Mouse (Mus musculus) embryonic facial prominence, embryonic 12.5 days (tissue): ENCODE results near the gene Zfp422. TPM values are rescaled to one million over a fixed set of nuclear protein-coding genes. Genes with fewer than 3 reads are reported as not detected.

Experiments used
- ATAC-seq: fragments of 200-750 bp; cut with Nextera tagmentation; 2 replicates; pipeline ENCODE4 v1.8.0; 2017; ENCODE audit not compliant: insufficient number of reproducible peaks, insufficient read depth, low FRiP score, low TSS enrichment
- H3K27ac ChIP-seq: fragments of 300-500 bp; sonication (generic); 2 replicates; pipeline ENCODE4 v1.5.1; 2016; ENCODE audit warnings: mild to moderate bottlenecking
- H3K27me3 ChIP-seq: fragments of 300-500 bp; sonication (generic); 2 replicates; pipeline ENCODE4 v1.6.1; 2016; ENCODE audit warnings: mild to moderate bottlenecking, moderate library complexity
- H3K36me3 ChIP-seq: fragments of 300-500 bp; sonication (generic); 2 replicates; pipeline ENCODE4 v1.6.1; 2016; ENCODE audit warnings: mild to moderate bottlenecking
- H3K4me1 ChIP-seq: fragments of 300-500 bp; sonication (generic); 2 replicates; pipeline ENCODE4 v1.6.1; 2016
- H3K4me2 ChIP-seq: fragments of 300-500 bp; sonication (generic); replicated peaks from 2 replicates; pipeline ENCODE4 v1.6.1; 2016; ENCODE audit warnings: mild to moderate bottlenecking, moderate library complexity
- H3K4me3 ChIP-seq: fragments of 300-500 bp; sonication (generic); 2 replicates; pipeline ENCODE4 v1.5.1; 2016; ENCODE audit warnings: mild to moderate bottlenecking
- H3K9ac ChIP-seq: fragments of 300-500 bp; sonication (generic); 2 replicates; pipeline ENCODE4 v1.6.1; 2016; ENCODE audit warnings: mild to moderate bottlenecking, moderate library complexity
- H3K9me3 ChIP-seq: fragments of 300-500 bp; sonication (generic); 2 replicates; pipeline ENCODE4 v1.6.1; 2016; ENCODE audit warnings: mild to moderate bottlenecking, moderate library complexity
- WGBS: fragments of 180-500 bp; shearing (Covaris S2); methylation state at CpG from one replicate; pipeline ENCODE4 v1.1.7; 2016; 5-methylcytosine and 5-hydroxymethylcytosine counted together
- polyA plus RNA-seq: library from polyadenylated mRNA; unstranded; fragments of >200 nt; fragmentation: Nextera tagmentation; extraction: Ambion mirVana; gene quantifications from 2 replicates; pipeline ENCODE4 v1.2.1, GENCODE M21; 2016

Gene Zfp422
- polyA plus RNA-seq, 1 experiment from 2014 or later, result 265 TPM

DNA sequence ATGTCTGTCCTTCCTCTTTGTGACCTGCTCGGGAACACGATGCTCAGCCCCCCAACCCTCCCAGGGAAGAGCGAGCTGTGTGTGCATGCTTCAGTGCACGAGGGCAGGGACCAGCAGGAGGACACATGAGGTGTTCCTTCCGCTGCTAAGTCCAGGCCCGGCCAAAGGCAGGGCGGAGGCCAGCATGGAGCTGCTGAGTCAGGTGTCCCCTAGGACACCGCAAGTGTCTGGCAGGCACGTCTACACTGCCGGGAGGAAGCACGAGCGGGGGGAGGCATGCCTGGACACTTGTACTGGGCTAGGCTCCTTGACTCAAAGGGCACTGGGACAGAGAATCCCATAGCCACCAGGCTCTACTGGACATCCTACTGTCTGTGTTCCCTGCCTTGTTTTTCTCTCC, 19.0 kb upstream of the Zfp422 start:
- 84% methylated on average over 12 of the region's 12 CpGs for WGBS
- no peak overlapping the region for H3K27ac ChIP-seq
- no peaks in the 10 kb centered on the region for H3K4me1 ChIP-seq
- H3K4me2 ChIP-seq, result no peak overlapping the region
- no peaks in the 10 kb centered on the region for H3K36me3 ChIP-seq
- no peaks in the 10 kb centered on the region for H3K9me3 ChIP-seq
- H3K4me3 ChIP-seq, result no peak overlapping the region
- no peak overlapping the region for H3K9ac ChIP-seq
- ATAC-seq, result no peak
- H3K27me3 ChIP-seq, result no peaks in the 10 kb centered on the region

DNA sequence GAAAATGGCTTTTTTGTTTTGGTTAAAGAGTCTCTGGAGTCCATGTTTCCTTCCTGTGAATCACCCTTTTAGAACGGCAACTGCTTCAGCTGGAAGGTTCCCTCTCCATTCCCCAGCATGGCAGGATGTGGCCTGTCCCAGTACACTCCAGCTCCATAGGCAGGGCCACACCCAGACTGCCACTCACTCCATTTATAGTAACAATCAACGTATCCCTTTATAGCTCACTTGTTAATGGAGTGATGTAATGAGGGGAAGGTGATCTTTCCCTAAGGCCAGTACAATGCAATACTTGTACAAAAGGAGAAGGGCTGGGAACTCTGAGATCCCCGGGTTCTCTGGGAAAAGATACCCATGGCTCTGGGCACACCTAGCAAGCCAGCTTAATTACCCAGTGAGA, 15.5 kb upstream of the Zfp422 start:
- ATAC-seq, result no peak
- H3K36me3 ChIP-seq, result no peaks in the 10 kb centered on the region

DNA sequence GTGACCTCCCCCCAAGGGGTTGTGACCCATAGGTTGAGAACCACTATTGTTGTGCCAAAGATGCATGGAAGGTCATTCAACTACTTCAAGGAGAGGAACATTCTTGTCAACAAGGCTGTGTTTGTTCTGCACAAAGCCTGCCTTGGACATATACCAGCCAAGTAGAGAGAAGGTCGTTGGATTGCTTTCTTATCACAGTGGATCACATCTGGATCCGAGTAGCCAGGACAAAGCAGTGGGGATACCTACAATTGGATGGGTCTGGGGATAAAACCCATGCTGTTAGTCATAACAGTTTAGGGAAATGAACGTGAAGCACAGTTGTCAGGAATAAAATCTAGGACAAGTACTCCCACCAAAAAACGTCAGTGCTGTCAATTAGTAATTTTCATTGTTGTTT, 15.1 kb upstream of the Zfp422 start:
- 54% methylated on average over 4 of the region's 4 CpGs for WGBS
- H3K36me3 ChIP-seq, result no peaks in the 10 kb centered on the region
- H3K4me3 ChIP-seq, result no peak overlapping the region
- no peaks in the 10 kb centered on the region for H3K9me3 ChIP-seq
- no peak for ATAC-seq
- H3K4me1 ChIP-seq, result no peaks in the 10 kb centered on the region
- no peak overlapping the region for H3K4me2 ChIP-seq
- no peaks in the 10 kb centered on the region for H3K27me3 ChIP-seq
- no peak overlapping the region for H3K27ac ChIP-seq
- no peak overlapping the region for H3K9ac ChIP-seq

More for the DNA sequence above, 15.5 kb upstream of the Zfp422 start:
- 62% methylated on average over 3 of the region's 3 CpGs for WGBS
- H3K4me3 ChIP-seq, result no peak overlapping the region
- no peaks in the 10 kb centered on the region for H3K4me1 ChIP-seq
- no peak overlapping the region for H3K9ac ChIP-seq
- H3K27me3 ChIP-seq, result no peaks in the 10 kb centered on the region
- H3K9me3 ChIP-seq, result no peaks in the 10 kb centered on the region
- no peak overlapping the region for H3K4me2 ChIP-seq
- H3K27ac ChIP-seq, result no peak overlapping the region

DNA sequence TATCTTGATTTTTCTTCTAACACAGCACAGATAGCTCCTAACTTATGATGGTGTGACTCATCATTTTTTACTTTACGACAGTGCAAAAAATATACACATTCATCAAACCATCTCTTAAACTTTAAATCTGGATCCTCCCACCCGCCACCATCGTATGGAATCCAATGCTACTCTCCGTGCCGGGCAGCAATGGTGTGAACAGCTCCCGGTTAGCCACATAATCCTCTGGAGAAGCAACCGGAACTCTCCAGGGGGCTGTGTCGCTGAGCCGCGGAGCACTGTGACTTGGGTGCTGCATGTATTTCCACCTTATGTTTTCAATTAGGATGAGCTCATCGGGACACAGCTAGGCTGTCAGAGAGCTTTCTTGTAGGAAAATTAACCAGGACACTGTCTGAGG, 14.1 kb upstream of the Zfp422 start:
- WGBS, result 64% methylated on average over 11 of the region's 11 CpGs
- no peak for ATAC-seq
- no peak overlapping the region for H3K9ac ChIP-seq
- H3K4me3 ChIP-seq, result no peak overlapping the region
- H3K27me3 ChIP-seq, result no peaks in the 10 kb centered on the region
- H3K4me2 ChIP-seq, result no peak overlapping the region
- H3K36me3 ChIP-seq, result no peaks in the 10 kb centered on the region
- H3K4me1 ChIP-seq, result no peaks in the 10 kb centered on the region
- no peak overlapping the region for H3K27ac ChIP-seq
- H3K9me3 ChIP-seq, result no peaks in the 10 kb centered on the region

DNA sequence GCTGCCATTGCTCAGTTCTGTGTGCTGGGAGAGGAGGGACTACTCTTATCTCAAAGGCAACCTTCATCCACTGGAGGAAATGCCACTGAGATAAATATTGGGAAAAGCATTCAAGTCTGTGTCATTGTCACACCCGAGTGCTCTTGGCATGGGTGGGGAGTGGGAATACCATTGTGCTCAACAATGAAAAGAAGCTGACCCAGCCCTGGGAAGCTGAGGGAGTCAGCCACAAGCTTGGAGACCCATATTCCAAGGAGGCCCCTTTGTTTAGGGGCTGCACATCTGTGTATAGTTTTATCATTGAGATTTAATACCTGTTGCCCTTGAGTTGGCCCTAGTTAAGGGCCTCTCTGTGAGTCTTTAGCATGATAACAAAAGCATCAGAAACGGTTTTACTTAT, 10.9 kb upstream of the Zfp422 start:
- Histone ChIP-seq H3K4me1 (no peaks in the 10 kb centered on the region), H3K36me3 (no peaks in the 10 kb centered on the region), H3K27me3 (no peaks in the 10 kb centered on the region), H3K4me2 (no peak overlapping the region), H3K9ac (no peak overlapping the region), H3K9me3 (no peaks in the 10 kb centered on the region), H3K4me3 (no peak overlapping the region), H3K27ac (no peak overlapping the region)
- ATAC-seq, result no peak
- 78% methylated on average over 2 of the region's 2 CpGs for WGBS

DNA sequence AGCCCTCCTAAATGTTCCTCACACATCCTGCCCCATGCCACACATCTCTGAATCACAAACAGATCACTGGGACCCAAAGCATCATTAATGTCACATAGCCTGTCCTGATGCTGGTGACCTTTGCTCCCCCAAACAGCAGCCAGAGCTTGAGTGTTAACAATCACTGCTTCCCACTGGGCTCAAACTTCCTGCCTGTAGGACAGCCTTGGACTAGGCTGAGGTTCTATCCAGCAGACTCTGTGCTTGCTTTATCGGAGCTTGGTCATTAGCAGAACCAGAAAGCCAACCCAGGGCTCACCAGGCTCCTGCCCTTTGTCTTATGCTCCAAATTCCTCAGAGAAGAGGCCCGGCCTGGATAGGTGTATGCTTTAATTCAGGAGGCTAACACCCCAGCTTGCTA, 10.1 kb upstream of the Zfp422 start:
- Histone ChIP-seq H3K4me1 (no peaks in the 10 kb centered on the region), H3K27ac (no peak overlapping the region), H3K9ac (no peak overlapping the region), H3K4me2 (no peak overlapping the region), H3K4me3 (no peak overlapping the region), H3K9me3 (no peaks in the 10 kb centered on the region), H3K36me3 (no peaks in the 10 kb centered on the region), H3K27me3 (no peaks in the 10 kb centered on the region)
- WGBS, result 89% methylated on average over 2 of the region's 2 CpGs
- no peak for ATAC-seq

DNA sequence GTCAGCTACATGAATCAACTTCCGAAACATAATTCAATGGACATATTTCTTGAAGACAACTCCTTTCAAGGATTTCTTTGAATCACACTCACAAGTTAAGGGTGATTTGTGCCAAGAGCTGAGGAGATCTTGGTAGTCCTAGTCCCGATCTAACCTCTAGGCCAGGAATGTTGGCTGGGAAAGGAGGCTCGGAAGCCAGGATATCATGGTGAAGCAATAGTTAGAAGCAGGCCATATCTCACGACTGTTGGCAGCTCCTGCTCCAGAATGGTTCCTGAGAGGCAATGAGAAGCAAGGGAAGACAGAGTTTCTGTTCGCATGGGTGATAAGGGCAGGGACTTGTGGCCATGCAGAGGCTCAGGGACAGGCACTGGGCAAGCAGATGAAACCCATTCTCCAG, 8.7 kb upstream of the Zfp422 start:
- H3K9ac ChIP-seq, result no peak overlapping the region
- ATAC-seq, result no peak
- WGBS, result 87% methylated on average over 5 of the region's 5 CpGs
- H3K4me3 ChIP-seq, result no peak overlapping the region
- H3K4me2 ChIP-seq, result no peak overlapping the region
- no peaks in the 10 kb centered on the region for H3K4me1 ChIP-seq
- H3K36me3 ChIP-seq, result no peaks in the 10 kb centered on the region
- no peaks in the 10 kb centered on the region for H3K27me3 ChIP-seq
- H3K27ac ChIP-seq, result no peak overlapping the region
- H3K9me3 ChIP-seq, result no peaks in the 10 kb centered on the region

DNA sequence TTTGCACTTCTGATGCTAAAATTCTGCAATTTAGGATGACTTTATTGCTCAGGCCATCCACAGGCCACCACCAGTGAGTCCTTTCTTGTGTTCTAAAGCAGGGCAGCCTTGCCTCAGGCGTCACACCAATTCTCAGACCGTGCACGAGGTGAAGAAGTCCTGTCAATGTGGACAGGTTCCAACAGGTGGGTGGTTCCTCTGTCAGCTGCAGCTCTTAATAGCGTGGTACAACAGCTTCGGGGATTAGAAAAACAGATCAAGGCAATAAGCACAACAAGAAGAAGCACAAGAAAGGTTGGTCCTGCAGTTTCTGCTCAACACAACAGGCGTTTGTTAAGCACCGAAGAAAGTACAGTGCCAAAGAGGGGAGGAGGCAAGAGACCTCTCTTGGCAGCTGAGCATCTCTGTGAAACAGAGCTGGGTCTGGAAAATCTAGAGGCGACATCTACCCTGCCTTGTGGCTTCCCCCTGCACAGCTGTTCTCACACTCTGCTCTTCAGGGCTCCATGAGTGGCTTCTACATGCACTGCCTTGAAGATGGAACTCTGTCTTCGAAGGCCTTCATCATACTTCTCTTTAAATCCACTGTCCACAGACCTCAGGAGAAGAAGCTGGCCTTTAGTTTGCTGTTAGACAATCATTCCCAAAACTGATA, 7.9 kb upstream of the Zfp422 start:
- 75% methylated on average over 9 of the region's 9 CpGs for WGBS
- ATAC-seq, result no peak

DNA sequence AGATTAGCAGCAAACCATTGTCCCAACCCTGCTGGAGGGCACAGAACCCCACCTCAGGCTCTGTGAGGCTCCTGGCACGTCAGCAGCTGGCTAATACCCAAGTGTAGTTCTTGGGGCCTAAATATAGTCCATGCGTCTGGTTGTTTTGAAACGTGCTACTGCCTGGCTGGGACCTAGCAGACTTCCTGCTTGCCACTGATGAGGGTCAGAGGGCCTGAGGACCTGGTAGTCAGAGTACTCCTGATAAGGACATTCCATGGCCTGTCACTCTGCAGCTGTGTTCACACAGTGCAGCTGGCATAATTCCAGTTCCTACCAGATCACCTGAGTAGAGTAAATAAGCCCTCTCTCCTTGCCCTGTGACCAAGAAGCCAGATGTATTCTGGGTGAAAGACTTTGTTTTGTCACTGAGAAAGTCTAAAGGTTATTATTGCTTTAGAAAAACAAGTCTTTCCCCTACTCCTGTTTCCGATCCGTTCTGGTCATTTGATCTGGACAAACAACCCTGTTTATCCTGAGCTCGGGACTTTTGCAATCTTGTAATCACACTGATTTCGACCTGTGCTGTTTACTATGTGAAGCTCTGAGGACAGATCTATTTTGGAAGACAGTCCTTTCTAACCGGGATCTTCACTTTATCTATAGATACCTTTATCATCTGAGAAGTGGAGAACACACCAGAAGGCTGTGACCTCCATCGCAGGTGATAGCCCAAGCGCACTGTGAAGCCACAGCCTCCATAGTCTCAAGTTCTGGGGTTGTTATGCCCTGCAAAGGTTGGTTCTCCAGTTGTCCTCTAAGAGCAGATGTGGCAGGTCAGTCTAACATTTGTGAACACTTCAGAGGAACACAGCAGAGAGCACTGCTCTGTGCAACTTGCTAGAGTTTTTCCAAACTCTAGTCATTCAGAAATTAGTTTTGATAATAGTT, 6.7 kb upstream of the Zfp422 start:
- Histone ChIP-seq H3K4me1 (no peaks in the 10 kb centered on the region), H3K9me3 (no peaks in the 10 kb centered on the region), H3K27ac (no peak overlapping the region), H3K4me3 (no peak overlapping the region), H3K36me3 (no peaks in the 10 kb centered on the region), H3K4me2 (no peak overlapping the region), H3K27me3 (no peaks in the 10 kb centered on the region), H3K9ac (no peak overlapping the region)
- no peak for ATAC-seq
- WGBS, result 52% methylated on average over 10 of the region's 10 CpGs

More for the DNA sequence above, 7.9 kb upstream of the Zfp422 start:
- no peaks in the 10 kb centered on the region for H3K4me1 ChIP-seq
- no peaks in the 10 kb centered on the region for H3K36me3 ChIP-seq
- H3K4me2 ChIP-seq, result no peak overlapping the region
- H3K9me3 ChIP-seq, result no peaks in the 10 kb centered on the region
- H3K4me3 ChIP-seq, result no peak overlapping the region
- no peaks in the 10 kb centered on the region for H3K27me3 ChIP-seq
- H3K27ac ChIP-seq, result no peak overlapping the region
- no peak overlapping the region for H3K9ac ChIP-seq

DNA sequence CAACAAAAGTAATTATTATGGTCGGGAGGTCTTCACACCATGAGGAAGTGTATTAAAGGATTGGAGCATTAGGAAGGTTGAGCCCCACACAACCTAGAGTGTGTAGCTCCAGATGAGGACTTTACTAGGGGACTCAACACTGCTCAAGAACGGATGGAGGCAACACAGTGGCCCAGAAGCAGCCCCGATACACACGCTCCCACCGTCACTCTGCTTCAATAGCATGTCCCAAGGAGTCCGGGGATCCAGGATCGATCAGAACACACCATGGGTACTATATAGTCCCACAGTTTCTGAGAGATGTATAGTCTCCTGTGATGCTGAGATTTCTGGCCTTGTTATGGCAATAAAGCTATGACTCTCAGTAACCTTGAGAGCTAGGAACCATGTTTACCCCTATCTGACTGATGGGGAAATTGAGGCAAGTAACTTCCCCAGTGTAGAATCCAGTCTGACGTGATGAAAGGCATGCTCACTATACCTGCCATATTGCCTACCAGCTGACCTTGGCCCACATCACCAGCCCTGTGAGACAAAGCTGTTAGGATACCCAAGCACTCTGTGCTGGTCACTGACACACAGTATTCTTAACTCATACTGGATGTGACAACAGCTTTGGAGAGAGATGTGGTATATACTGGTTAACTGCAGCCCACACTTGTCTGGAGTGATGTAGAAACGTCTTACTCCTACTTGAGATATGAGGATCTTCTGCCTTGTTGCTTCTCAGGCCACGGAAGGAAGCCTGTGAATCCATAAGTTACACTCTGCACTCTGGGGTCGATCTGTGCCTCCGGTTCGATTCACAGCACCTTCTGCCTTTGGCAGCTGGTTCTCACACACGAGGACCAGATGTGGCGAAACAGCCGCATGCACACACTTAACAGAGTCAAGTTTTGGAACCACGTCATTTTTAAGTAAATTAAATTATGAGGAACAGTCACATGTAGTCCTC, 5.2 kb upstream of the Zfp422 start:
- no peaks in the 10 kb centered on the region for H3K36me3 ChIP-seq
- H3K4me3 ChIP-seq, result no peak overlapping the region
- no peak for ATAC-seq
- WGBS, result 87% methylated on average over 17 of the region's 17 CpGs
- H3K27ac ChIP-seq, result no peak overlapping the region
- no peaks in the 10 kb centered on the region for H3K27me3 ChIP-seq
- no peak overlapping the region for H3K4me2 ChIP-seq
- H3K9me3 ChIP-seq, result no peaks in the 10 kb centered on the region
- H3K4me1 ChIP-seq, result 0 out of 2 replicates have a peak, but pooled peaks cover 3% of the 10 kb centered on the region
- no peak overlapping the region for H3K9ac ChIP-seq

DNA sequence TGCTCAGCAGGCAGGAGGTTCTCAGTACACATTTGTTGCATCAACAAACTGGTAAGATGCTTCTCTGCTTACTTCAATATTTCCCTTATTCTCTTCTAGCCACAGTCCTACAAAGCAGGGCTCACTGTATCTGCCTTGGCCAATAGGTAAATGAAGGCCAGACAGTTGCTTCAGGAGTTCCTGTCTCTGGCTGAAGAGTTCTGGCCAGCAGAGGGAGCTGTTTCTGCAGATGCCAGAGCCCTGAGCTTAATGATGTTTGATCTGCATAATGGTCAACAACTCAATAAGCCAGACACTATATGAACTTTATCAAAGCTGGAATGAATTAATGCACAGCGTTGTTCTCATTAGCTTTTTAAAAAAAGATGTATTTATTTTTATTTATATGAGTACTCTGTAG, 3.3 kb upstream of the Zfp422 start:
- Histone ChIP-seq H3K9ac (no peak overlapping the region), H3K4me2 (no peak overlapping the region), H3K27ac (no peak overlapping the region), H3K4me3 (no peak overlapping the region), H3K4me1 (0 out of 2 replicates have a peak, but pooled peaks cover 3% of the 10 kb centered on the region), H3K9me3 (no peaks in the 10 kb centered on the region), H3K36me3 (peaks cover under 1% of the 10 kb centered on the region; the same call in 1 of the 2 replicates), H3K27me3 (no peaks in the 10 kb centered on the region)
- ATAC-seq, result no peak
- 60% methylated on average over 1 of the region's 1 CpGs for WGBS
